Mouse (Mus musculus): Measurements from ENCODE around the gene Kcnip1. TPM values are rescaled to one million over a fixed set of nuclear protein-coding genes. Genes with fewer than 3 reads are reported as not detected.
A peak's percentile ranks its signal among the peaks of the same experiment; 100 is the strongest.

Gene Kcnip1
- polyA plus RNA-seq, 1 experiment from 2014 or later: 61.8 TPM

DNA sequence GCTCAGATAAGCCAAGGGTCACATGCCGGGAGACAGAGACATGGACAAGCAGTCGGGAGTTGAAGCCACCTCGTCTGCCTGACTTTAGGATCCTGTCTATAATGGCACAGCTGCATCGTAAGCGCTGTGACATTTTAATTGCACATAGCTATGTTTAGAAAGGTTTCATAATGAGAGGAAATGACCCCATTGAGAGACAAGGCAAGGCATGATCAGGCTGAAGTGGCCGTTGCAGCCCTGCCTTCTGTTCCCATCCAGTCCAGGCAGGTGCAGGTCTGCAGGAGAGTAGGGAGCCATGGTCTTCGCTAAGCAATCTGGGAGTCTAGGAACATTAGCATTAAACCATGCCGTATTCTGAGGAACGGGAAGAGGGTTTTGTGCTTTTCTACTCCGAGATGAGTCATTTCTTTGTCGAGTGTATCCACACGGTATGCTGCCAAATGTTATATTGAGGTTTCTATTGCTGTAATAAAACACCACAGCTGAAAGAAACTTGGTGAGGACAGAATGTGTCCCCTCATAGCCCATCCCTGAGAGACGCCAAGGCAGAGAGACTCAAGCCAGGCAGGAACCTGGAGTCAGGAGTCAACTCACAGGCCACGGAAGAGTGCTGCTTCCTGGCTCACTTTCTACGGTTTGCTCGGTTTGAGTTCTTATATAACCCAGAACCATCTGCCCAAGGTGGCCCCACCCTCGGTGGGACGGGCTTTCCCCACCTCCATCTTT lies 60.4 kb downstream of the Kcnip1 start:
- WGBS: 64% methylated on average over 18 of the region's 18 CpGs
- Histone ChIP-seq H3K4me1 (replicated peaks; ENCODE audit: control insufficient read depth, insufficient read depth, low read length) (peaks cover 11% of the 10 kb centered on the region), H3K27ac (ENCODE audit: low read length) (no peak overlapping the region), H3K4me2 (ENCODE audit: low read length) (no peak overlapping the region), H3K4me3 (replicated peaks; ENCODE audit: low read length) (no peak overlapping the region), H3K9me3 (ENCODE audit: control insufficient read depth, low read length) (no peaks in the 10 kb centered on the region), H3K27me3 (replicated peaks; ENCODE audit: control insufficient read depth, insufficient read depth, low read length) (no peaks in the 10 kb centered on the region), H3K36me3 (ENCODE audit: control insufficient read depth, insufficient read depth) (no peaks in the 10 kb centered on the region), H3K9ac (replicated peaks; ENCODE audit: low read depth, low read length) (no peak overlapping the region)
- no peak for ATAC-seq

DNA sequence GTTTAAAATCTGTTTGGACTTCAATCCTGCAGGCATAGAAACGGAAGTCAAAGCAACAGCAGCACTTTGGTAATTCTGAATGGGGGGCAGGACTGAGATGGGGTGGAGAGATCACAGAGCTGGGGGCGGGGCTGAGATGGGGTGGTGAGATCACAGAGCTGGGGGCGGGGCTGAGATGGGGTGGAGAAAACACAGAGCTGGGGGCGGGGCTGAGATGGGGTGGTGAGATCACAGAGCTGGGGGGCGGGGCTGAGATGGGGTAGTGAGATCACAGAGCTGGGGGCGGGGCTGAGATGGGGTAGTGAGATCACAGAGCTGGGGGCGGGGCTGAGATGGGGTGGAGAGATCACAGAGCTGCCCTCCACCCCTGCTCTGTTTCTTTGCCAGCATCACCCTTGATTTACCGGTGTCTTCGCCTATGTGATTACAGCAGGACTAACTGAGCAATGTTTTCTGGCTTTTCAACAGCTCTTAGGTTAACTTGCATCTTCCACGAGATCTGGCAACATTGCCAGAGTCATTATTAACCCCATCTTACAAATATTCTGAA lies 61.0 kb downstream of the Kcnip1 start:
- no peak overlapping the region for H3K4me2 ChIP-seq (ENCODE audit: low read length)
- 11% methylated on average over 10 of the region's 10 CpGs for WGBS
- H3K4me1 ChIP-seq (replicated peaks; ENCODE audit: control insufficient read depth, insufficient read depth, low read length): peaks cover 15% of the 10 kb centered on the region
- H3K4me3 ChIP-seq (replicated peaks; ENCODE audit: low read length): no peak overlapping the region
- no peak for ATAC-seq
- no peaks in the 10 kb centered on the region for H3K9me3 ChIP-seq (ENCODE audit: control insufficient read depth, low read length)
- H3K36me3 ChIP-seq (ENCODE audit: control insufficient read depth, insufficient read depth): no peaks in the 10 kb centered on the region
- no peak overlapping the region for H3K27ac ChIP-seq (ENCODE audit: low read length)
- H3K27me3 ChIP-seq (replicated peaks; ENCODE audit: control insufficient read depth, insufficient read depth, low read length): no peaks in the 10 kb centered on the region
- H3K9ac ChIP-seq (replicated peaks; ENCODE audit: low read depth, low read length): no peak overlapping the region

- Histone ChIP-seq H3K27me3 (replicated peaks; ENCODE audit: control insufficient read depth, insufficient read depth, low read length) (no peaks in the 10 kb centered on the region), H3K27ac (ENCODE audit: low read length) (no peak overlapping the region), H3K36me3 (ENCODE audit: control insufficient read depth, insufficient read depth) (no peaks in the 10 kb centered on the region), H3K9ac (replicated peaks; ENCODE audit: low read depth, low read length) (no peak overlapping the region), H3K9me3 (ENCODE audit: control insufficient read depth, low read length) (no peaks in the 10 kb centered on the region), H3K4me2 (ENCODE audit: low read length) (no peak overlapping the region), H3K4me3 (replicated peaks; ENCODE audit: low read length) (no peak overlapping the region), H3K4me1 (replicated peaks; ENCODE audit: control insufficient read depth, insufficient read depth, low read length) (peaks cover 26% of the 10 kb centered on the region)
- 62% methylated on average over 11 of the region's 11 CpGs for WGBS
- ATAC-seq: peak; percentile 35; the same call in 1 of the 2 replicates
Observed at GRCm38 (mm10) chr11:33929412-33929811, 63.5 kb downstream of the Kcnip1 start.

GRCm38 (mm10) chr11:33928658-33929057 lies 64.3 kb downstream of the Kcnip1 start:
- no peak overlapping the region for H3K27ac ChIP-seq (ENCODE audit: low read length)
- H3K27me3 ChIP-seq (replicated peaks; ENCODE audit: control insufficient read depth, insufficient read depth, low read length): no peaks in the 10 kb centered on the region
- H3K9me3 ChIP-seq (ENCODE audit: control insufficient read depth, low read length): no peaks in the 10 kb centered on the region
- ATAC-seq: no peak
- H3K4me2 ChIP-seq (ENCODE audit: low read length): no peak overlapping the region
- 39% methylated on average over 7 of the region's 7 CpGs for WGBS
- no peak overlapping the region for H3K4me3 ChIP-seq (replicated peaks; ENCODE audit: low read length)
- H3K36me3 ChIP-seq (ENCODE audit: control insufficient read depth, insufficient read depth): no peaks in the 10 kb centered on the region
- peaks cover 26% of the 10 kb centered on the region for H3K4me1 ChIP-seq (replicated peaks; ENCODE audit: control insufficient read depth, insufficient read depth, low read length)
- H3K9ac ChIP-seq (replicated peaks; ENCODE audit: low read depth, low read length): no peak overlapping the region

DNA sequence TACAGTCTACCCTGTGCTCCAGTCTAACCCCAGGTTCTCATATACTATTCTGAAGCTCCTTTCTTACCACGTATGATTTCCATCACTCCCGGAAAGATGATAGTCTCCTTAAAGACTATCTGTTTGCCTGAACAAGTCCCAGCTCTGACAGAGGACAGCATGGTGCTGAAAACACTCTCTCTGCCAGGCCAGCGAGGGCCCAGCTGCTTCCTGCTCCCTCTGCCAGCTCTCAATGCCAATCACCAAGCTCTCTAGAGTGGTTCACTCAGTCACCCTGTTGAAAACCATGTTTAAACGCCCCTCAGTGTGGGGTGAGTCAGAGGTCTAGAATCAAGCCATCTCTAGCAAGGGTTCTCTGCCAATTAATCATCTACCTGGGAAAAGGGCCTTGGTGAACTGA lies 65.1 kb downstream of the Kcnip1 start:
- Histone ChIP-seq H3K36me3 (ENCODE audit: control insufficient read depth, insufficient read depth) (no peaks in the 10 kb centered on the region), H3K4me3 (replicated peaks; ENCODE audit: low read length) (no peak overlapping the region), H3K4me2 (ENCODE audit: low read length) (no peak overlapping the region), H3K9me3 (ENCODE audit: control insufficient read depth, low read length) (no peaks in the 10 kb centered on the region), H3K4me1 (replicated peaks; ENCODE audit: control insufficient read depth, insufficient read depth, low read length) (peaks cover 26% of the 10 kb centered on the region), H3K27me3 (replicated peaks; ENCODE audit: control insufficient read depth, insufficient read depth, low read length) (no peaks in the 10 kb centered on the region), H3K9ac (replicated peaks; ENCODE audit: low read depth, low read length) (no peak overlapping the region), H3K27ac (ENCODE audit: low read length) (no peak overlapping the region)
- ATAC-seq: peak; percentile 36; the same call in 1 of the 2 replicates
- WGBS: 54% methylated on average over 4 of the region's 4 CpGs

DNA sequence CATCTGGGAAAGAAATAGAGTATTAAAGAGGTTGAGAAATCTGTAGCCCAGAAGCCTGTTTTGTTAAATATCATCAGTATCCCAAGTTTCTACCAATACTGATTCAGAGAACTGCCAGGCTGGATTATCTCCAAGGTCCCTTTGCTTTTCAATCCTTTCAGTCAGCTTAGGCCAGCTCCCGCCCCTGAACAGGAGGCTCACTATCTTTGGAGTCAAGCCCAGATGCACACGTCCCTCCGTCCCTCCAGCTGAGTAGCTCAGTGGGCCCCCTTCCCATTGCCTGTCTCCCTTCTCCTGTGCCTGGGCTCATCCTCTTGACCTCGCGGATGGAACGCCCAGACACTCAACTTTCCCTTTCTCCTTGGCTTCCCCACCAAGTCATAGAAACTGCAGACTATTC lies 65.6 kb downstream of the Kcnip1 start:
- Histone ChIP-seq H3K4me3 (replicated peaks; ENCODE audit: low read length) (no peak overlapping the region), H3K9me3 (ENCODE audit: control insufficient read depth, low read length) (no peaks in the 10 kb centered on the region), H3K4me1 (replicated peaks; ENCODE audit: control insufficient read depth, insufficient read depth, low read length) (peaks cover 26% of the 10 kb centered on the region), H3K9ac (replicated peaks; ENCODE audit: low read depth, low read length) (no peak overlapping the region), H3K27ac (ENCODE audit: low read length) (no peak overlapping the region), H3K4me2 (ENCODE audit: low read length) (no peak overlapping the region), H3K27me3 (replicated peaks; ENCODE audit: control insufficient read depth, insufficient read depth, low read length) (no peaks in the 10 kb centered on the region), H3K36me3 (ENCODE audit: control insufficient read depth, insufficient read depth) (no peaks in the 10 kb centered on the region)
- WGBS: 40% methylated on average over 6 of the region's 6 CpGs
- ATAC-seq: no peak

- no peaks in the 10 kb centered on the region for H3K9me3 ChIP-seq (ENCODE audit: control insufficient read depth, low read length)
- H3K27ac ChIP-seq (ENCODE audit: low read length): no peak overlapping the region
- no peak overlapping the region for H3K4me3 ChIP-seq (replicated peaks; ENCODE audit: low read length)
- WGBS: 65% methylated on average over 2 of the region's 2 CpGs
- H3K36me3 ChIP-seq (ENCODE audit: control insufficient read depth, insufficient read depth): no peaks in the 10 kb centered on the region
- ATAC-seq: no peak
- H3K27me3 ChIP-seq (replicated peaks; ENCODE audit: control insufficient read depth, insufficient read depth, low read length): no peaks in the 10 kb centered on the region
- H3K9ac ChIP-seq (replicated peaks; ENCODE audit: low read depth, low read length): no peak overlapping the region
- no peak overlapping the region for H3K4me2 ChIP-seq (ENCODE audit: low read length)
- peaks cover 26% of the 10 kb centered on the region for H3K4me1 ChIP-seq (replicated peaks; ENCODE audit: control insufficient read depth, insufficient read depth, low read length)
Observed at GRCm38 (mm10) chr11:33926551-33926950, 66.4 kb downstream of the Kcnip1 start.

GRCm38 (mm10) chr11:33925778-33926177 lies 67.2 kb downstream of the Kcnip1 start:
- no peaks in the 10 kb centered on the region for H3K27me3 ChIP-seq (replicated peaks; ENCODE audit: control insufficient read depth, insufficient read depth, low read length)
- WGBS: 55% methylated on average over 8 of the region's 8 CpGs
- no peaks in the 10 kb centered on the region for H3K9me3 ChIP-seq (ENCODE audit: control insufficient read depth, low read length)
- no peak overlapping the region for H3K27ac ChIP-seq (ENCODE audit: low read length)
- ATAC-seq: no peak
- no peak overlapping the region for H3K4me2 ChIP-seq (ENCODE audit: low read length)
- no peak overlapping the region for H3K4me3 ChIP-seq (replicated peaks; ENCODE audit: low read length)
- H3K36me3 ChIP-seq (ENCODE audit: control insufficient read depth, insufficient read depth): no peaks in the 10 kb centered on the region
- peaks cover 26% of the 10 kb centered on the region for H3K4me1 ChIP-seq (replicated peaks; ENCODE audit: control insufficient read depth, insufficient read depth, low read length)
- no peak overlapping the region for H3K9ac ChIP-seq (replicated peaks; ENCODE audit: low read depth, low read length)

DNA sequence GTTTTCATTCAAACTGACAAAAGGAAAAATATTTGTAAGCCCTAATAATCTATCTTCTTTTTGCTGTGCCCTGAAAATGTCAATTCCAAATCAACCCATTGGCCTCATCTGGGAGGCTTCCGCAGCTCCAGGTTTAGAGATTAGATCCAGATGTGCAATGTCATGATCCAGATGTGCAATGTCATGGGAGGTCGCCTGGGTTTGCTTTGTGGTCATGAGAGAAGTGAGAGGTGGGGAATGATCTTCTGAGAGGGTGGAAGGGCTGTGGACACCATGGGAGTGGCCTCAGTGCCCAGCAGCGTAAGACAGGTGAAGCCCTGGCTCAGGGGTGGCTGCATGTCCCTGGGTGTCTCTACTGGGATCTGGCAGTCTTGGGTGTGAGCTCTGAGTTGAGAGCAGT lies 69.9 kb downstream of the Kcnip1 start:
- Histone ChIP-seq H3K9ac (replicated peaks; ENCODE audit: low read depth, low read length) (no peak overlapping the region), H3K27ac (ENCODE audit: low read length) (no peak overlapping the region), H3K27me3 (replicated peaks; ENCODE audit: control insufficient read depth, insufficient read depth, low read length) (no peaks in the 10 kb centered on the region), H3K36me3 (ENCODE audit: control insufficient read depth, insufficient read depth) (no peaks in the 10 kb centered on the region), H3K4me3 (replicated peaks; ENCODE audit: low read length) (no peak overlapping the region), H3K9me3 (ENCODE audit: control insufficient read depth, low read length) (no peaks in the 10 kb centered on the region), H3K4me2 (ENCODE audit: low read length) (no peak overlapping the region), H3K4me1 (replicated peaks; ENCODE audit: control insufficient read depth, insufficient read depth, low read length) (peaks cover 20% of the 10 kb centered on the region)
- no peak for ATAC-seq
- WGBS: 79% methylated on average over 3 of the region's 3 CpGs
